Mouse (Mus musculus) left cerebral cortex, adult 2 months (tissue): ENCODE measurements at regions not wholly inside any gene's neighbourhood (a gene's known extent, or its start where the extent isn't known, plus 50 kb on each side); places are given as distances from the start of the nearest gene placed in this dataset.

Source experiments
- DNase-seq, 2 experiments: peaks; one replicate each; pipeline ENCODE4 v3.0.0; 2021 to 2022; ENCODE audit warnings: low spot score in 2 of 2, mixed read lengths in 1 of 2; ENCODE audit errors: extremely low spot score in 1 of 2
- H3K27ac ChIP-seq: fragments of 200-600 bp; 2 replicates; pipeline ENCODE4 v1.8.1; 2022
- H3K4me3 ChIP-seq: fragments of 200-600 bp; 2 replicates; pipeline ENCODE4 v1.8.1; 2022
- CTCF ChIP-seq: fragments of 200-600 bp; IDR thresholded peaks from 2 replicates; pipeline ENCODE4 v1.8.1; 2022; ENCODE audit warnings: antibody characterized with exemption, mild to moderate bottlenecking, moderate library complexity
- intact Hi-C: fragments of 180-260 bp; cut with DNase I; formaldehyde crosslinking; loops from one replicate; pipeline ENCODE4 v1.15.1; 2025

GRCm38 (mm10) chr2:75439522-75440230, 219.4 kb upstream of the Hnrnpa3 start:
- intact Hi-C loops, result no loop called here
- H3K27ac ChIP-seq, result no peak overlapping the region
- H3K4me3 ChIP-seq, result no peak overlapping the region
- TF ChIP-seq CTCF, result no peak
- no peak for DNase-seq

GRCm38 (mm10) chr2:75442632-75443031, 216.4 kb upstream of the Hnrnpa3 start:
- Histone ChIP-seq H3K27ac (no peak overlapping the region), H3K4me3 (no peak overlapping the region)
- intact Hi-C loops, result no loop called here
- no peak for TF ChIP-seq CTCF
- DNase-seq, result no peak

GRCm38 (mm10) chr2:75445189-75445588, 213.9 kb upstream of the Hnrnpa3 start:
- no peak overlapping the region for H3K27ac ChIP-seq
- no peak for DNase-seq
- intact Hi-C loops, result no loop called here
- no peak for TF ChIP-seq CTCF
- H3K4me3 ChIP-seq, result no peak overlapping the region

GRCm38 (mm10) chr2:75446996-75447715, 211.9 kb upstream of the Hnrnpa3 start:
- Histone ChIP-seq H3K4me3 (no peak overlapping the region), H3K27ac (no peak overlapping the region)
- no peak for TF ChIP-seq CTCF
- DNase-seq, result no peak
- intact Hi-C loops, result no loop called here

GRCm38 (mm10) chr2:75448221-75448620, 210.8 kb upstream of the Hnrnpa3 start:
- Histone ChIP-seq H3K27ac (no peak overlapping the region), H3K4me3 (no peak overlapping the region)
- intact Hi-C loops, result no loop called here
- no peak for DNase-seq
- TF ChIP-seq CTCF, result no peak

GRCm38 (mm10) chr2:75451846-75452267, 207.2 kb upstream of the Hnrnpa3 start:
- H3K27ac ChIP-seq, result no peak overlapping the region
- H3K4me3 ChIP-seq, result no peak overlapping the region
- intact Hi-C loops, result no loop called here
- TF ChIP-seq CTCF, result no peak
- no peak for DNase-seq

GRCm38 (mm10) chr2:75452274-75453148, 206.6 kb upstream of the Hnrnpa3 start:
- Histone ChIP-seq H3K4me3 (no peak overlapping the region), H3K27ac (no peak overlapping the region)
- TF ChIP-seq CTCF, result no peak
- intact Hi-C loops, result no loop called here
- DNase-seq, result no peak

- no peak for DNase-seq
- Histone ChIP-seq H3K4me3 (no peak overlapping the region), H3K27ac (no peak overlapping the region)
- TF ChIP-seq CTCF, result no peak
- intact Hi-C loops, result no loop called here
These were observed 203.6 kb upstream of the Hnrnpa3 start for GRCm38 (mm10) chr2:75455481-75455880.

GRCm38 (mm10) chr2:75456272-75456671, 202.8 kb upstream of the Hnrnpa3 start:
- intact Hi-C loops, result no loop called here
- no peak overlapping the region for H3K27ac ChIP-seq
- H3K4me3 ChIP-seq, result no peak overlapping the region
- DNase-seq, result no peak
- no peak for TF ChIP-seq CTCF

GRCm38 (mm10) chr2:75457423-75457822, 201.6 kb upstream of the Hnrnpa3 start:
- Histone ChIP-seq H3K27ac (no peak overlapping the region), H3K4me3 (no peak overlapping the region)
- intact Hi-C loops, result no loop called here
- no peak for DNase-seq
- no peak for TF ChIP-seq CTCF

- no peak for DNase-seq
- Histone ChIP-seq H3K27ac (no peak overlapping the region), H3K4me3 (no peak overlapping the region)
- TF ChIP-seq CTCF, result no peak
- intact Hi-C loops, result no loop called here
These were observed 200.2 kb upstream of the Hnrnpa3 start for GRCm38 (mm10) chr2:75458898-75459297.

- no peak for TF ChIP-seq CTCF
- intact Hi-C loops, result no loop called here
- no peak for DNase-seq
- Histone ChIP-seq H3K27ac (no peak overlapping the region), H3K4me3 (no peak overlapping the region)
These were observed 198.6 kb upstream of the Hnrnpa3 start for GRCm38 (mm10) chr2:75460419-75460818.
